Mouse (Mus musculus) left cerebral cortex, adult 8-10 months (tissue): ENCODE results near the gene Ivns1abp. TPM values are rescaled to one million over a fixed set of nuclear protein-coding genes. Genes with fewer than 3 reads are reported as not detected.
"Not testable (repeated sequence)": the region's sequence is repeated elsewhere in the genome, so short reads cannot be mapped to it uniquely, and the experiment has no call there.

Source experiments
- DNase-seq, 2 experiments: peaks; one replicate each; pipeline ENCODE4 v3.0.0; 2022; ENCODE audit warnings: low spot score in 2 of 2
- total RNA-seq, 4 experiments: library from RNA; stranded (reverse); gene quantifications; 2 replicates each; pipeline ENCODE4 v1.2.4; 2022

Ivns1abp gene
- total RNA-seq: 100 to 1,000 TPM; 130 to 147 (median 140) TPM

- DNase-seq: peak; percentile 91 to 97
Measured at GRCm38 (mm10) chr1:151344283-151345108, at the start of gene Ivns1abp. TSS of gene Ivns1abp (plus strand) at chr1:151344477.

- no peak for DNase-seq
Measured at GRCm38 (mm10) chr1:151295486-151295885, 48.8 kb upstream of the Ivns1abp start.

GRCm38 (mm10) chr1:151296621-151297020, 47.7 kb upstream of the Ivns1abp start:
- DNase-seq: no peak

- no peak for DNase-seq
Measured at GRCm38 (mm10) chr1:151297025-151297424, 47.3 kb upstream of the Ivns1abp start.

GRCm38 (mm10) chr1:151297596-151297995, 46.7 kb upstream of the Ivns1abp start:
- DNase-seq: no peak

- no peak for DNase-seq
Measured at GRCm38 (mm10) chr1:151301456-151301855, 42.8 kb upstream of the Ivns1abp start.

- DNase-seq: peak in 1 of 2 experiments; percentile 20
Measured at GRCm38 (mm10) chr1:151301904-151302303, 42.4 kb upstream of the Ivns1abp start.

- DNase-seq: no peak
Measured at GRCm38 (mm10) chr1:151303265-151303664, 41.0 kb upstream of the Ivns1abp start.

GRCm38 (mm10) chr1:151305001-151305400, 39.3 kb upstream of the Ivns1abp start:
- DNase-seq: not testable (repeated sequence)

- no peak for DNase-seq
Measured at GRCm38 (mm10) chr1:151307059-151307458, 37.2 kb upstream of the Ivns1abp start.

GRCm38 (mm10) chr1:151307821-151308220, 36.5 kb upstream of the Ivns1abp start:
- no peak for DNase-seq

- no peak for DNase-seq
Measured at GRCm38 (mm10) chr1:151308508-151308907, 35.8 kb upstream of the Ivns1abp start.

- DNase-seq: no peak
Measured at GRCm38 (mm10) chr1:151310511-151310910, 33.8 kb upstream of the Ivns1abp start.

- no peak for DNase-seq
Measured at GRCm38 (mm10) chr1:151311379-151311778, 32.9 kb upstream of the Ivns1abp start.

- DNase-seq: no peak
Measured at GRCm38 (mm10) chr1:151319267-151319666, 25.0 kb upstream of the Ivns1abp start.

GRCm38 (mm10) chr1:151320408-151320807, 23.9 kb upstream of the Ivns1abp start:
- DNase-seq: no peak

- DNase-seq: no peak
Measured at GRCm38 (mm10) chr1:151325328-151325727, 18.9 kb upstream of the Ivns1abp start.

GRCm38 (mm10) chr1:151328341-151329097, 15.8 kb upstream of the Ivns1abp start:
- DNase-seq: no peak

GRCm38 (mm10) chr1:151329601-151330000, 14.7 kb upstream of the Ivns1abp start:
- no peak for DNase-seq

GRCm38 (mm10) chr1:151332819-151333218, 11.5 kb upstream of the Ivns1abp start:
- no peak for DNase-seq

GRCm38 (mm10) chr1:151338234-151338633, 6.0 kb upstream of the Ivns1abp start:
- DNase-seq: no peak

- DNase-seq: no peak
Measured at GRCm38 (mm10) chr1:151338941-151339340, 5.3 kb upstream of the Ivns1abp start.
